Mouse (Mus musculus) neural tube, embryonic 15.5 days (tissue): Measurements from ENCODE around the gene Irx5. TPM values are rescaled to one million over a fixed set of nuclear protein-coding genes. Genes with fewer than 3 reads are reported as not detected.

Source experiments
- ATAC-seq: fragments of 200-750 bp; cut with Nextera tagmentation; 2 replicates; pipeline ENCODE4 v1.8.0; 2017; ENCODE audit warnings: mild to moderate bottlenecking, moderate TSS enrichment, moderate library complexity; ENCODE audit not compliant: low FRiP score
- H3K27ac ChIP-seq: fragments of 300-500 bp; sonication (generic); replicated peaks from 2 replicates; pipeline ENCODE4 v1.5.1; 2015; ENCODE audit warnings: mild to moderate bottlenecking, inconsistent platforms
- H3K27me3 ChIP-seq: fragments of 300-500 bp; sonication (generic); replicated peaks from 2 replicates; pipeline ENCODE4 v1.6.1; 2015; ENCODE audit warnings: inconsistent platforms
- H3K36me3 ChIP-seq: fragments of 300-500 bp; sonication (generic); 2 replicates; pipeline ENCODE4 v1.6.1; 2015; ENCODE audit warnings: inconsistent platforms
- H3K4me1 ChIP-seq: fragments of 300-500 bp; sonication (generic); 2 replicates; pipeline ENCODE4 v1.6.1; 2015; ENCODE audit warnings: inconsistent platforms
- H3K4me2 ChIP-seq: fragments of 300-500 bp; sonication (generic); 2 replicates; pipeline ENCODE4 v1.6.1; 2015; ENCODE audit warnings: inconsistent platforms, mild to moderate bottlenecking, moderate library complexity
- H3K4me3 ChIP-seq: fragments of 300-500 bp; sonication (generic); replicated peaks from 2 replicates; pipeline ENCODE4 v1.5.1; 2015; ENCODE audit warnings: mild to moderate bottlenecking, inconsistent platforms
- H3K9ac ChIP-seq: fragments of 300-500 bp; sonication (generic); replicated peaks from 2 replicates; pipeline ENCODE4 v1.6.1; 2015; ENCODE audit warnings: mild to moderate bottlenecking, inconsistent platforms
- H3K9me3 ChIP-seq: fragments of 300-500 bp; sonication (generic); replicated peaks from 2 replicates; pipeline ENCODE4 v1.6.1; 2016; ENCODE audit warnings: inconsistent platforms
- WGBS: fragments of 180-500 bp; shearing (Covaris S2); methylation state at CpG from one replicate; pipeline ENCODE4 v1.1.7; 2015; ENCODE audit warnings: mixed read lengths; 5-methylcytosine and 5-hydroxymethylcytosine counted together
- polyA plus RNA-seq: library from polyadenylated mRNA; unstranded; fragments of >200 nt; fragmentation: Nextera tagmentation; extraction: Ambion mirVana; gene quantifications from 2 replicates; pipeline ENCODE4 v1.2.1, GENCODE M21; 2015

Irx5 gene
- polyA plus RNA-seq, 1 experiment from 2014 or later = 6.2 TPM

DNA sequence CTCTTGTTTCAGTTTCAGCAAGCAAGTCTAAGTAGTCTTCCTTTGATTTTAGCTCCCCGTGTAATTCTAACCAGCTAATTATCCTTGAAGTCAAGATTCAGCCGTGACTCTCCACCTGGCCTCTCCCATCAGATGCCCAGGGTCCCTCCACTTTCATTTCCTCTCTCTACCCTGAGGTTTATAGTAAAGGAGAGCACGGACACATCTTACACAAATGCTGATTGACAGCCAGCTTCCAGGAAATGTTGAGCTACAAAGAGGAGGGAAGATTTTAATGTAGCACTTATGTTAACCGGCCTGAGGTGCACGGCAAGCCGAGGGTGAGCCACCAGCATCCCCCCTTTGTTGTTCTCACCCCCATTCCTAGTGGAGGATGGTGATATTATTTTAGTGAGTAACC, 4.0 kb upstream of the Irx5 start:
- peaks cover 32% of the 10 kb centered on the region for H3K4me1 ChIP-seq
- H3K9me3 ChIP-seq = no peaks in the 10 kb centered on the region
- no peak overlapping the region for H3K27ac ChIP-seq
- no peak for ATAC-seq
- 15% methylated on average over 6 of the region's 6 CpGs for WGBS
- H3K27me3 ChIP-seq = peaks cover 52% of the 10 kb centered on the region
- no peaks in the 10 kb centered on the region for H3K36me3 ChIP-seq
- H3K9ac ChIP-seq = no peak overlapping the region; the same call in 1 of the 2 replicates
- peak overlapping the region; percentile 88 for H3K4me2 ChIP-seq
- H3K4me3 ChIP-seq = peak overlapping the region; percentile 75

DNA sequence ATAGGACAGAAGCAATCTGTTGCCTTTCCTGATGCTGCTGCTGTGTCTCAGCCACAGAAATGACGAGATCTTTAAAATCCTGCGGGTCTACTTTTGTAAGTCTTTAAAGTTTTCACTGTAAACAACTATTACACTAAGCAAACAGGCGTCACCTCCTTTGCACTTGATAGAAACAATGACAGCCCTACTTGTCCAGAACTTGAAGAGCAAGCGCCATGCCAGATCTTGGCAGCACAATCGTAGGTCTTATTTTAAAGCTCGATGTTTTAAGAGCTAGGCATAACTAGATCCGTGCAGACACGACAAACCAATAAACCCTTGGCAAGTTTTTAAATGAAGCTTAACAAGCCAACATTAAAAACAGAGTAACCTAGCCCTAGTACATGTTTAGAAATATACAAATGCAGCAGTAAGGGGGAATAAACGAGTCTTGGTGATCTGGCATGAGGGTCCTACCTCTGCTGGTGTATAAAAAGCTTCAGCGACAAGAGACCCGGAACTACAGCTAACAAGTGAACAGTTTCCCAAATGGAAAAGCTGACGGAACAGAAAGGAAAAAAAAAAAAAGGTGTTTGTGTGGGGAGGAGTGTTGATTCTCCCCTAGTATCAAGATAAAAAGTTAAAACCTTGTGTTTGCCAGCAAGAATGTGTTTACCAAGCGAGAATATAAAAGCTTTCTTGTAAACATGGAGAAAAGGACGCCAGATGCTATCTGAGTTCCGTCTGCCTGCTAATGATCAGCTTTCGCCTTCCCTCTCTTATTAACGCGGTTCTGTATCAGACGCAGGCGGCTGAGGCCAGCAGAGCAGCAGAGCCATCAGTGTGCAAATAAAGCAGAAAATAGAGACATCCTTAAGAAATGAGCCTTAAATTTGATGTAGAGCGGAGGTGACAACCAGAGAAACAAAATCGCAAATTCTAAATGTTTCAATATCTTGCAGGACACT, 2.6 kb upstream of the Irx5 start:
- Histone ChIP-seq H3K9ac (no peak overlapping the region; the same call in 1 of the 2 replicates), H3K27ac (no peak overlapping the region; the same call in 1 of the 2 replicates), H3K9me3 (no peaks in the 10 kb centered on the region), H3K4me3 (peak overlapping the region; percentile 75), H3K27me3 (peaks cover 55% of the 10 kb centered on the region), H3K4me2 (peak overlapping the region; percentile 88), H3K36me3 (no peaks in the 10 kb centered on the region), H3K4me1 (peaks cover 37% of the 10 kb centered on the region)
- ATAC-seq = no peak
- 2% methylated on average over 22 of the region's 22 CpGs for WGBS

DNA sequence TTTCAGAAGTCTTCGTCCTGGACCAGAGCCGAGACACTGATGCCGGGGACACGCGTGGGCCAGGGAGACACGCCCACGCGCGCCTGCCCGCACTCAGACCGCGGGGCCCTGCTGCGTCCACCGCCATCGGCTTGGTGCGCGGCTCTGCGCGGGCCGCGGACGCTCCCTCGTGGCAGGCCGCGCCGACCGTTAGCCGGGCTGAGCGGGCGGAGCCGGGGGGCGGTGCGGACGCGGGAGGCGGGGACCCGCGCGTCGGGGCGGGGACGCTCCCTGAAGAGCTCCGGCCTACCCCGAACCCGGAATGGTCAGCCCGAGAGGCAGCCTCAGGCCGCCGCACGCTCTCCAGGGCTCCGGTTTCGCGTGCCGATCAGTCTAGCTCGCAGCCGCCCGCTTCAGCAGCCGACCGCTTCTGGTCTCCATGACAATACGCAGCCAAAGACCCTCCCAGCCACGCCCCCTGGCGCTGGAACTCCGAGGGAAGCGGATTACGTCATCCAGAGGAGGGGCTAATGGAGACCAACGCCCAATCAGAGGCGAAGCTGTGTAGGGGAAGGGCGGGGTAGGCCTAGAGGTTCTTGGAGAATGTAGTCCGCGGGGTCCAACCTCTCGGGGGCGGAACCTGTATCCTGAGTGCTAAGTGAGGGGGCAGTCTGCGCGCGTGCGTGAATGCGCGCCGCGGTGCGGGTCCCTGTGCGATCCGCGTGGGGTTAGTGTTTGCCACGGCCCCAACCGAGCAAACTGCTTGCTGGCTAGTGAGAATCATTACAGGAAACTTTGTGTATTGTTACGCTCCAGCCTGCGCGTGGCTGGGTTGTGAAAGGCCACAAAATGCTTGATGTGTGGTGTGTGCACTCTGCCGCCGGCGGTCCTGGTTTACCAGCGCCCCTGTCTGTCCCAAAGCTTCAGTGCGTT, 1.5 kb upstream of the Irx5 start:
- no peaks in the 10 kb centered on the region for H3K9me3 ChIP-seq
- ATAC-seq = peak; percentile 94
- H3K36me3 ChIP-seq = no peaks in the 10 kb centered on the region
- H3K4me2 ChIP-seq = peak overlapping the region; percentile 88
- peaks cover 53% of the 10 kb centered on the region for H3K27me3 ChIP-seq
- H3K27ac ChIP-seq = peak overlapping the region; percentile 89
- H3K4me1 ChIP-seq = peaks cover 45% of the 10 kb centered on the region
- WGBS = under 1% methylated on average over 87 of the region's 93 CpGs
- H3K9ac ChIP-seq = peak overlapping the region; percentile 50
- peak overlapping the region; percentile 75 for H3K4me3 ChIP-seq

DNA sequence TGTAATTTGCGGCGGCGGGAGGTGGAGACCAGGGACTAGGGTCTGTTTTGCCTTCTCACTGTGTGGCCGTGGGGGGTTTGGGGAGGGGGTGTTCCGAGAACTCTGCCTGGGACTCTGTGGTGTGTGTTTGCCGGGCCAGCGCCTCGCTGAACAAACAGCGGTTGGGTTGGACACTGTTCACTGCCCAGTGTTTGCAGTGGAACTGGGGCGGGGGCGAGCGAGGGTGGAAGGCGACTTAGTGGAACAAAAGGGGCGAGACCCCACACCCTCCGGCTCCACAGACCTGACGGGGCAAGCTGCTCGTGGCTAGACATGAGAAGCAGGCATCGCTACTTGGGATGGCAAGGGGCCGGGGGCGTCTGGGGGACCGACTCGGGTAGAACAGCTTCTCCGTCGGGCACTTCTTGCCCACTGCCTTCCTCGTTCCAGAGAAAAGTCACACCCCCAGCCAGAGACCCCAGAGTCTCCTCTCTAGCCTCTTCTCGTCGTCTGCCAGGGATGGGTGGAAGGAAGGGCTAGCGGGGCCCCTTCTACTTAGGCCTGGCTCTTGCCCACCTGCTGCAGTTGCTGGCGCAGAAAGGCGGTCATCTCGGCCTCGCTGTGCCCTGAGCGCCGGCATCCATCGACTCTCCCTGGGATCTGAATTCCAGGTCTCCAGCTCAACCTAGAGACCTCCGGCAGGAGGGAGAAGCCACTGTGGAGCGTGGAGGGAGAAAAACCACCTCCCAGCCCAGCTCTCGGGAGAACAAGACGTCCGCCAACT, 631 bp upstream of the Irx5 start:
- WGBS = under 1% methylated on average over 39 of the region's 40 CpGs
- peaks cover 56% of the 10 kb centered on the region for H3K27me3 ChIP-seq
- H3K4me2 ChIP-seq = peak overlapping the region; percentile 88
- peak overlapping the region; percentile 81 for H3K27ac ChIP-seq
- no peaks in the 10 kb centered on the region for H3K36me3 ChIP-seq
- peaks cover 47% of the 10 kb centered on the region for H3K4me1 ChIP-seq
- ATAC-seq = no peak
- peak overlapping the region; percentile 50 for H3K9ac ChIP-seq
- no peaks in the 10 kb centered on the region for H3K9me3 ChIP-seq
- H3K4me3 ChIP-seq = peak overlapping the region; percentile 75

DNA sequence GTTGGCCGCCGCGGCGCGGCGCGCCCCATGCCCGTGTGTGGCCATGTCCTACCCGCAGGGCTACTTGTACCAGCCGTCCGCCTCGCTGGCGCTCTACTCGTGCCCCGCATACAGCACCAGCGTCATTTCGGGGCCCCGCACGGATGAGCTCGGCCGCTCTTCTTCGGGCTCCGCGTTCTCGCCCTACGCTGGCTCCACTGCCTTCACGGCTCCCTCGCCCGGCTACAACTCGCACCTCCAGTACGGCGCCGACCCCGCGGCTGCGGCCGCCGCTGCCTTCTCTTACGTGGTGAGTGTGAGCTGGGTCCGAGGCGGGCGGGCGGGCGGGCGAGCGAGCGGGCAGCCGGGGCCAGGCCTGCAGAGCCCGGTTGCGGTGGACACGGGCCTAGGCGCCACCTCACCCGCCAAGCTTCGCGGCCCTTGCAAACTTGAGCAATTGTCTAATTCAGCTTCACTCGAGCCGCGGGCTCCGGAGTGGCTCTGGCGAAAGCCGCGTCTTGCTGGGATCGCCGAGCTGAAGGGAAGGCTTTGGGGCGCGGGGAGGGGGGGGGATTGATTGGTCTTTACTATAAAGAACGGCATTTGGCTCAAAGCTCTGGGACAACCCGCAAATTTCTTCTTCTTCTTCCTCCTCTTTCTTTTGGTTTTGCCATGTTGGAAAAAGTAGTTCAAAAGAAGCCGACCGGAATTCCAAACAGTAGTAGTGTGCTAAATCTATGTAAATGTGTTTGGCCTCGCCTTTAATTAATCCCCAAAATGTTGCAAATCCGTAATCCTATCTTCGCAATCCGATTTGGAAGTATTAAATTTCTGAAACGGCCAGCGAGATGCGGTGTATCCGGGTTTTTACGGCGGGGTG, 945 bp downstream of the Irx5 start:
- Histone ChIP-seq H3K36me3 (no peaks in the 10 kb centered on the region), H3K4me3 (peak overlapping the region; percentile 75), H3K4me2 (peak overlapping the region; percentile 88), H3K4me1 (peaks cover 50% of the 10 kb centered on the region), H3K9ac (peak overlapping the region; percentile 63), H3K9me3 (no peaks in the 10 kb centered on the region), H3K27ac (peak overlapping the region; percentile 87), H3K27me3 (peaks cover 54% of the 10 kb centered on the region)
- 1% methylated on average over 78 of the region's 80 CpGs for WGBS
- ATAC-seq = no peak

DNA sequence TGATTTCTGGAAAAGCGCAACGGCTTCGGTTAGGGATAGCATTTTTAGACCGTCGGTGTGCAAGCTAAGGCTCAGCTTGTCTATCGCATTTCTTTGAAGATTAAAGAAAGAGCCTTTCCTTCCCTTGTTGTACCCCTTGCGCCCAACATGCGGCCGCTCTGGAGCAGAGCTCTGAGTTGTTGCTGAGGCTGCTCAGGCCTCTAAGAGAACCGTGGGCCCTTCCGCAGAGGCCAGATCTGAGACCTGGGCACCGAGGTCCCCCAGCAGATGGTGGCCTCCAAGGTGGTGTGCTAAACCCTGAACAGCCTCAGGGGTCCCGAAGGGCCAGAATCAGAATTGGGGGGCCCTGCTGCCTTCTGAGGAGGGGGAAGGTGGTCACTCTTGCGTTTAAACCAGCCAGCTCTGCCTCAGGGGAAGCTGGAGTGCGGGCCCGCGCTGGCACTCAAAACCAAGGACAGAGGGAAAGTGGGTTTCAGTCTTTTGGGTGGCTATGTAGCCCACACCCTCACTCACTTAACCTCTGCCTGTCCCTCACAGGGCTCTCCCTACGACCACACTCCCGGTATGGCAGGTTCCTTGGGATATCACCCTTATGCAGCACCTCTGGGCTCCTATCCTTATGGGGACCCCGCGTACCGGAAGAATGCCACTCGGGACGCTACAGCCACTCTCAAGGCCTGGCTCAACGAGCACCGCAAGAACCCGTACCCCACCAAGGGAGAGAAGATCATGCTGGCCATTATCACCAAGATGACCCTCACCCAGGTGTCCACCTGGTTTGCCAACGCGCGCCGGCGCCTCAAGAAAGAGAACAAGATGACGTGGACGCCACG, 1.8 kb downstream of the Irx5 start:
- H3K4me2 ChIP-seq = peak overlapping the region; percentile 88
- H3K27ac ChIP-seq = no peak overlapping the region
- H3K9ac ChIP-seq = peak overlapping the region; percentile 21
- no peaks in the 10 kb centered on the region for H3K9me3 ChIP-seq
- 3% methylated on average over 35 of the region's 35 CpGs for WGBS
- H3K27me3 ChIP-seq = peaks cover 53% of the 10 kb centered on the region
- H3K36me3 ChIP-seq = no peaks in the 10 kb centered on the region
- H3K4me3 ChIP-seq = peak overlapping the region; percentile 75
- H3K4me1 ChIP-seq = peaks cover 52% of the 10 kb centered on the region
- ATAC-seq = no peak

DNA sequence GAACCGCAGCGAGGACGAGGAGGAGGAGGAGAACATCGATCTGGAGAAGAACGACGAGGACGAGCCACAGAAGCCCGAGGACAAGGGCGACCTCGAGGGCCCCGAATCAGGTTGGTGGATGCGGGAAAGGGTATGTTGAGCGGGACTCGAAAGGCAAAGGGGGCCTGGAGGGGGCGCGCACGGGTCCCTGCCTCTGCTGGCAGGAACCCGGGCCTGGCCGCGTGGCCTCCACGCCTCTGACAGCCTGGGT, 2.3 kb downstream of the Irx5 start:
- no peaks in the 10 kb centered on the region for H3K36me3 ChIP-seq
- peaks cover 52% of the 10 kb centered on the region for H3K4me1 ChIP-seq
- H3K9ac ChIP-seq = peak overlapping the region; percentile 41
- no peak for ATAC-seq
- peak overlapping the region; percentile 88 for H3K4me2 ChIP-seq
- no peak overlapping the region for H3K27ac ChIP-seq
- WGBS = under 1% methylated on average over 21 of the region's 21 CpGs
- H3K4me3 ChIP-seq = peak overlapping the region; percentile 75
- H3K27me3 ChIP-seq = peaks cover 55% of the 10 kb centered on the region
- H3K9me3 ChIP-seq = no peaks in the 10 kb centered on the region

DNA sequence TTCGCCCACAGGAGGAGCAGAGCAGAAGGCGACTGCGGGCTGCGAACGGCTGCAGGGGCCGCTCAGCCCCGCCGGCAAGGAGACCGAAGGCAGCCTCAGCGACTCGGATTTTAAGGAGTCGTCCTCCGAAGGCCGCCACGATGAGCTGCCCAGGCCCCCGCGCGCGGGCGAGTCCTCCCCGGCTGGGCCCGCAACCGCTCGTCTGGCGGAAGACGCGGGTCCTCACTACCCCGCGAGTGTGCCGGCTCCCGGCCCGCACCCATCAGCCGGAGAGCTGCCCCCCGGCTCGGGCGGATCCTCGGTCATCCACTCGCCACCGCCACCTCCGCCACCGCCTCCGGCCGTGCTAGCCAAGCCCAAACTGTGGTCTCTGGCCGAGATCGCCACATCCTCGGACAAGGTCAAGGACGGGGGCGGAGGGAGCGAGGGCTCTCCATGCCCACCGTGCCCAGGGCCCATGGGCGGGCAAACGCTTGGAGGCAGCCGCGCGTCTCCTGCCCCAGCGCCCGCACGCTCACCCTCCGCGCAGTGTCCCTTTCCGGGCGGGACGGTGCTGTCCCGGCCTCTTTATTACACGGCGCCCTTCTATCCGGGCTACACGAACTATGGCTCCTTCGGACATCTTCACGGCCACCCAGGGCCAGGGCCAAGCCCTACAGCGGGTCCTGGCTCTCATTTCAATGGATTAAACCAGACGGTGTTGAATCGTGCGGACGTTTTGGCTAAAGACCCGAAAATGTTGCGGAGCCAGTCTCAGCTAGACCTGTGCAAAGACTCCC, 2.8 kb downstream of the Irx5 start:
- Histone ChIP-seq H3K36me3 (no peaks in the 10 kb centered on the region), H3K4me2 (peak overlapping the region; percentile 88), H3K27me3 (peaks cover 51% of the 10 kb centered on the region), H3K27ac (no peak overlapping the region), H3K4me3 (peak overlapping the region; percentile 75), H3K9ac (peak overlapping the region; percentile 41), H3K9me3 (no peaks in the 10 kb centered on the region), H3K4me1 (peaks cover 53% of the 10 kb centered on the region)
- 2% methylated on average over 71 of the region's 77 CpGs for WGBS
- no peak for ATAC-seq

DNA sequence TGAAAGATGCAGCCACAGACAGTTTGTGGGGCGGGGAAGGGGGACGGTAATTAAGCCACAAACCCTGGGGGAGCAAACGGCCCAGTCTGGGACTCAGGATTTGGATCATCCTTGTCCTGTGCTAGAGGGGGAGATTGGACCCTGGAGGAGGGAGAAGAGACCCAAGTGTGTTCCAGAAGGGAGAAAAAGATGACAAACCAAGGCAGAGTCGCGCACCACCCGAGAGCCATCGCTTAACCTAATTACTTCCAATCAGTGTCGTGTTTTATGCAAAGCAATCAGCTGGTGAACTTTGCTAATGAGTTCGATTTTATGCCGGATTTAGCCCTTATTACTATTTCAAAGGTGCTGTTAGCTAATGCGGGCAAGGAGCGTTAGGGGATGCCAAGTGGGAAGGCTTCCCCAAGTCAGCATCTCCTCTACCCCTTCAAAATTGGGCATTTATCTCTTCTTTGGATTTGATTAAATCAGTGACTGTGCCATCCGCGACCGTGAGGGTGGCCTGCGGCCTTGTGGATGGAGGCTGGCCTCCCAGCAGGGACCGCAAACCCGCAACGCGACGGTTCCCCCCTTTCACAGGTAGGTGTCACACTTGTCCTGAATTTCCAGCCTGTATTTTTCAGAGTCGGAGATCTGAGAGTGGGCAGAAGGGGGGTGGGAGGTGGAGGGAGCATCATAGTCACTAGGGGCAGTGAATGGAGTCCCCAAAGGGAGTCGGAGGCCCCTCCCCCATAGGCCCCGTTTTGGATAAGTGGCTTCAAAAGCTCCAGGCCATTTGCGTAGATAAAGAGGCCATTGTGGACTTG, 4.3 kb downstream of the Irx5 start:
- no peaks in the 10 kb centered on the region for H3K36me3 ChIP-seq
- 0 out of 2 replicates have a peak overlapping the region, but pooled peaks have one; percentile 20 for H3K9ac ChIP-seq
- peaks cover 52% of the 10 kb centered on the region for H3K27me3 ChIP-seq
- peak overlapping the region; percentile 28 for H3K4me3 ChIP-seq
- H3K4me1 ChIP-seq = peaks cover 58% of the 10 kb centered on the region
- H3K4me2 ChIP-seq = peak overlapping the region; percentile 29
- ATAC-seq = peak; percentile 30
- 4% methylated on average over 25 of the region's 25 CpGs for WGBS
- H3K9me3 ChIP-seq = no peaks in the 10 kb centered on the region
- H3K27ac ChIP-seq = peak overlapping the region; percentile 45; the same call in 1 of the 2 replicates
